Mouse (Mus musculus) kidney, embryonic 16.5 days (tissue): ENCODE data around the gene Gm42688. TPM values are rescaled to one million over a fixed set of nuclear protein-coding genes. Genes with fewer than 3 reads are reported as not detected.

Experiments used
- ATAC-seq: fragments of 200-750 bp; cut with Nextera tagmentation; 2 replicates; pipeline ENCODE4 v1.8.0; 2017; ENCODE audit warnings: moderate TSS enrichment; ENCODE audit not compliant: low FRiP score, low TSS enrichment
- H3K27ac ChIP-seq: fragments of 300-500 bp; sonication (generic); 2 replicates; pipeline ENCODE4 v1.5.1; 2014; ENCODE audit warnings: low read length
- H3K27me3 ChIP-seq: fragments of 300-500 bp; sonication (generic); 2 replicates; pipeline ENCODE4 v1.6.1; 2014; ENCODE audit warnings: low read length, control low read depth, mixed read lengths; ENCODE audit not compliant: insufficient read depth
- H3K36me3 ChIP-seq: fragments of 300-500 bp; sonication (generic); 2 replicates; pipeline ENCODE4 v1.6.1; 2014; ENCODE audit warnings: low read length, control low read depth, mixed read lengths; ENCODE audit not compliant: insufficient read depth
- H3K4me1 ChIP-seq: fragments of 300-500 bp; sonication (generic); 2 replicates; pipeline ENCODE4 v1.6.1; 2014; ENCODE audit warnings: low read length, control low read depth, mixed read lengths; ENCODE audit not compliant: insufficient read depth
- H3K4me2 ChIP-seq: fragments of 300-500 bp; sonication (generic); replicated peaks from 2 replicates; pipeline ENCODE4 v1.6.1; 2014; ENCODE audit warnings: low read depth, low read length
- H3K4me3 ChIP-seq: fragments of 300-500 bp; sonication (generic); 2 replicates; pipeline ENCODE4 v1.5.1; 2014; ENCODE audit warnings: mild to moderate bottlenecking, low read length
- H3K9ac ChIP-seq: fragments of 300-500 bp; sonication (generic); replicated peaks from 2 replicates; pipeline ENCODE4 v1.6.1; 2014; ENCODE audit warnings: low read length
- H3K9me3 ChIP-seq: fragments of 300-500 bp; sonication (generic); 2 replicates; pipeline ENCODE4 v1.6.1; 2016; ENCODE audit warnings: low read length, control low read depth
- WGBS: fragments of 180-500 bp; shearing (Covaris S2); extraction: QIAGEN DNeasy Blood & Tissue Kit; methylation state at CpG from one replicate; pipeline ENCODE4 v1.1.7; 2014; 5-methylcytosine and 5-hydroxymethylcytosine counted together
- polyA plus RNA-seq: library from polyadenylated mRNA; unstranded; fragments of >200 nt; fragmentation: Nextera tagmentation; extraction: Ambion mirVana; gene quantifications from 2 replicates; pipeline ENCODE4 v1.2.1, GENCODE M21; 2015

Gene Gm42688
- polyA plus RNA-seq, 1 experiment from 2014 or later, result 3.3 TPM

GRCm38 (mm10) chr6:83083497-83083896 lies 17.9 kb upstream of the Gm42688 start:
- Histone ChIP-seq H3K27me3 (peaks cover 22% of the 10 kb centered on the region), H3K27ac (no peak overlapping the region), H3K36me3 (peaks cover 16% of the 10 kb centered on the region), H3K4me1 (peaks cover 63% of the 10 kb centered on the region), H3K4me2 (no peak overlapping the region), H3K9ac (no peak overlapping the region), H3K9me3 (no peaks in the 10 kb centered on the region), H3K4me3 (no peak overlapping the region)
- 20% methylated on average over 5 of the region's 5 CpGs for WGBS
- 0 out of 2 replicates have a peak, but pooled peaks have one; percentile 1 for ATAC-seq

GRCm38 (mm10) chr6:83084477-83084876 lies 16.9 kb upstream of the Gm42688 start:
- H3K4me1 ChIP-seq, result peaks cover 55% of the 10 kb centered on the region
- peak overlapping the region; percentile 34 for H3K4me2 ChIP-seq
- 8% methylated on average over 6 of the region's 6 CpGs for WGBS
- peaks cover 27% of the 10 kb centered on the region for H3K27me3 ChIP-seq
- H3K4me3 ChIP-seq, result no peak overlapping the region
- H3K36me3 ChIP-seq, result peaks cover 16% of the 10 kb centered on the region
- ATAC-seq, result peak; percentile 54; the same call in 1 of the 2 replicates
- no peaks in the 10 kb centered on the region for H3K9me3 ChIP-seq
- peak overlapping the region; percentile 61; the same call in 1 of the 2 replicates for H3K27ac ChIP-seq
- H3K9ac ChIP-seq, result 0 out of 2 replicates have a peak overlapping the region, but pooled peaks have one; percentile 35

GRCm38 (mm10) chr6:83086121-83087035 lies 15.0 kb upstream of the Gm42688 start, which contains the start of gene Lbx2:
TSS of gene Lbx2 (plus strand) at chr6:83086367.
- H3K4me3 ChIP-seq, result peak within 1 kb of the TSS; percentile 41
- 6% methylated on average over 41 of the region's 42 CpGs for WGBS
- no peak for ATAC-seq
- peaks cover 30% of the 10 kb centered on the region for H3K27me3 ChIP-seq
- H3K36me3 ChIP-seq, result peaks cover 7% of the 10 kb centered on the region
- no peaks in the 10 kb centered on the region for H3K9me3 ChIP-seq
- peaks cover 54% of the 10 kb centered on the region for H3K4me1 ChIP-seq
- peak within 1 kb of the TSS; percentile 56 for H3K4me2 ChIP-seq
- H3K27ac ChIP-seq, result 0 out of 2 replicates have a peak within 1 kb of the TSS, but pooled peaks have one; percentile 5
- H3K9ac ChIP-seq, result peak within 1 kb of the TSS; percentile 63

GRCm38 (mm10) chr6:83087205-83087925 lies 14.1 kb upstream of the Gm42688 start:
- no peak overlapping the region for H3K27ac ChIP-seq
- peak overlapping the region; percentile 56 for H3K4me2 ChIP-seq
- H3K27me3 ChIP-seq, result peaks cover 30% of the 10 kb centered on the region
- 3% methylated on average over 47 of the region's 47 CpGs for WGBS
- H3K36me3 ChIP-seq, result peaks cover 1% of the 10 kb centered on the region; the same call in 1 of the 2 replicates
- peak overlapping the region; percentile 14 for H3K9ac ChIP-seq
- peak overlapping the region; percentile 39 for H3K4me3 ChIP-seq
- H3K4me1 ChIP-seq, result peaks cover 54% of the 10 kb centered on the region
- no peak for ATAC-seq
- H3K9me3 ChIP-seq, result no peaks in the 10 kb centered on the region

DNA sequence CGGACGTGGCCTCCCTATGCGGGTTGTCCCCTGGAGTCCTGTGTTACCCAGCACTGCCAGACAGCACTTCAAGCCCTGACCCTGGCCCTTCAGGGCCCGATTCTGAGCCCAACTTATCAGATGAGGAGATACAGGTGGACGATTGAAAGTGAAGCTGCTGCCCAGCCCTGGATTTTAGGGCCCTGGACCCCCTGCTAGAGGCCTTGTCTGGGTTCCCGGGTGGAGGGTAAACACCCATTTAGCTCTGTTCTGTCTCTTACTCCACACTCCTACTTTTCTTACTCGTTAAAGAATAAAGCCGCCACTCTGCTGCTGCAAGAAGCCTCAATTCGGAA lies 13.5 kb upstream of the Gm42688 start:
- peaks cover 30% of the 10 kb centered on the region for H3K27me3 ChIP-seq
- H3K27ac ChIP-seq, result no peak overlapping the region
- peak overlapping the region; percentile 39 for H3K4me3 ChIP-seq
- 20% methylated on average over 9 of the region's 9 CpGs for WGBS
- no peaks in the 10 kb centered on the region for H3K36me3 ChIP-seq
- ATAC-seq, result no peak
- H3K9me3 ChIP-seq, result no peaks in the 10 kb centered on the region
- H3K4me2 ChIP-seq, result peak overlapping the region; percentile 56
- peak overlapping the region; percentile 14 for H3K9ac ChIP-seq
- peaks cover 51% of the 10 kb centered on the region for H3K4me1 ChIP-seq

DNA sequence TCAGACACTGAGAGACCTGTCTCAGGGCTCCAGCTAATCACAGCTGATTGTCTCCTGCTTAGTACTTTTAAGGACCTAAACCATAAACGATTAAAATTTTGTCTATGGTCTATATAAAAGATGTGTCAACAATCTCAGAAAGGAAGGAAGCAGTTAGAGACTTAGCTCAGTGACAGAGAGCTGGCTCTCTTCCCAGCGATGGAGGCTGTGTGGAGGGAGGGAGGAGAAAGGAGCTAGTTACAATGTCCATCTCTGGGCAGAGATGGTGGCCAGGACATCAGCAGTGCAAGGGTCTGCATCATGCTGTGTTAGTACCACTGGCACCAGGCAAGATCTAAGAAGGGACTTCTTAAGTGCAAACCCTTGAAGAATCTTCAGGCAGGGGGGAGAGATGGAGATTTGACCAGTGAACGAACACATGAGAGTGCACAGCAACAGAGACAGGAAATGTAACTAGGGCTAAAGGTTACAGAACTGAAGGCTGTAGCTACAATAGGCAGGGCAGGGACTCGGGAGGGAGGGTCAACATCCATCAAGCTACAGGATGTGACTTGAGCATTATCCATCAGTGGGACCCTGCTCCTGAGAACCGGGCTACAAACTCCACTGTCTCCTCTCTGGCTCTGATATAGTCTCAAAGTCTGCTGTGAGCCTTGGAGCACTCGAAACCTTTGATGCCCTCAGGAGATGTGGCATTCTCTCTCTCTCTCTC lies 8.8 kb upstream of the Gm42688 start:
- Histone ChIP-seq H3K4me3 (no peak overlapping the region), H3K4me1 (peaks cover 7% of the 10 kb centered on the region), H3K9me3 (no peaks in the 10 kb centered on the region), H3K4me2 (no peak overlapping the region), H3K27me3 (peaks cover 18% of the 10 kb centered on the region), H3K36me3 (no peaks in the 10 kb centered on the region), H3K27ac (peak overlapping the region; percentile 26), H3K9ac (no peak overlapping the region)
- WGBS, result 25% methylated on average over 6 of the region's 6 CpGs
- ATAC-seq, result 0 out of 2 replicates have a peak, but pooled peaks have one; percentile 18

DNA sequence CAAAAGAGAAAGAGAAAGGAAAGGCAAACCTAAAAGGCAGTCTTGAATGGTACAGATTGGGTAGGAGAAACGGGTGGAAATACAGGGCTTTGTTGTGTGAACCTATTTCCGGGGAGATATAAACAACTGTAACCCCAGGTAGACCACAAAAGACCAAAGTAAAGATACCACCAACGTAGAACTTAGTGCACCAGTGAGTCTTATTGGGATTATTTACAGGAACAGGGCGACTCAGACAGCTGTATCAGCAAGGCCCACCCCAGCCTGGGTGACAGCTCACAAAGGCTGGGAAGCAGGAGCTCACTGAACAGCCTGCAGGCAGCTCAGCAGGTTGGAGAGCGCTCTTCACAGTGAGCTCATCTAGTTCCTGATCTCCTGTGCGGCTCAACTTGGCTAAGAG lies 5.4 kb upstream of the Gm42688 start:
- H3K27ac ChIP-seq, result no peak overlapping the region
- no peaks in the 10 kb centered on the region for H3K36me3 ChIP-seq
- H3K27me3 ChIP-seq, result no peaks in the 10 kb centered on the region
- no peak overlapping the region for H3K4me2 ChIP-seq
- no peak for ATAC-seq
- no peak overlapping the region for H3K9ac ChIP-seq
- 50% methylated on average over 6 of the region's 6 CpGs for WGBS
- H3K9me3 ChIP-seq, result no peaks in the 10 kb centered on the region
- H3K4me3 ChIP-seq, result no peak overlapping the region
- H3K4me1 ChIP-seq, result peaks cover 14% of the 10 kb centered on the region

DNA sequence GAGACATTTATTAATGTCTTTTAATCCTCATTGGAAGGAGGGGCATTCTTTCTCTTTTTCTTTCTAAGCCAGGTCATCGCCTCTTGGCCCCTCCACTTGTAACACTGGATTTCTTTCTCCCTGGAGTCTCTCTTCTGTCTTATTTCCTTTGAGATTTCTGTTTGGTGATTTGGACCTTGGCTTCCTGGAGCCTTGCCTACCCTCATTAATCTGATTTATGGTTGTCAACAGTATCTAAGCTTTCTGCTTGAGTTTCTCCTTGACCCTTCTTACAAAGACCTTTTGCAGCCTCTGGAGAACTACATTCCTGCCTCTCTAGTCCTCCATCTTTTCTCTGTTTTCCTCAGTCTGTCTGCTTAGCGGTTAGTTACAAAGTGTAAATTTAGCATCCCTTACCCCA lies 3.0 kb upstream of the Gm42688 start:
- no peak overlapping the region for H3K9ac ChIP-seq
- H3K27ac ChIP-seq, result peak overlapping the region; percentile 47; the same call in 1 of the 2 replicates
- ATAC-seq, result no peak
- WGBS, result 26% methylated on average over 2 of the region's 2 CpGs
- H3K27me3 ChIP-seq, result no peaks in the 10 kb centered on the region
- no peak overlapping the region for H3K4me2 ChIP-seq
- H3K9me3 ChIP-seq, result no peaks in the 10 kb centered on the region
- no peaks in the 10 kb centered on the region for H3K36me3 ChIP-seq
- no peak overlapping the region for H3K4me3 ChIP-seq
- peaks cover 28% of the 10 kb centered on the region for H3K4me1 ChIP-seq
